Mouse (Mus musculus) brain, adult 2 months (tissue): Measurements from ENCODE around the gene Etnppl.

Experiments
- DNase-seq: peaks from one replicate; pipeline ENCODE4 v3.0.0; 2011; ENCODE audit warnings: low read depth, low spot score

Etnppl gene

DNA sequence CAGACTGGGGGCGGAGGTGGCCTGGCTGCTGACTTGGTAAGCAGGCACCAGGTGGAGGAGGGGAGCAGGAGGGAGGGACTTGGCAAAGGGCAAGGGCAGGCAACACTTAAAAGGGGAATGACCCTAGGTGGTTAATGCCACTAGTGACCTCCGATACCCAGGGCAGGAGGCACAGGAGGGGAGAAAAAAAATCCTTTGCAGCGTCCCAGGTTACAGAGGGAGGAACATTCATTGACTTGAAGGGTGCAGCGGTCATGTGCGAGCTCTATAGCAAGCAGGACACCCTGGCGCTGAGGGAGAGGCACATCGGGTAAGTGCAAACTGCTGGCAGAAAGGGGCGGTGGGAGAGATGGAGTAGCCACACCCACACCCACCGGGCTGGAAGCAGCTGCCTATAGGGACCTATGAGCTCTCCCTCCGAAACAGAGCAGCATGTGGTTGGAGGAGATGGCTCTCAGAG, at the start of gene Etnppl:
TSS of gene Etnppl (plus strand) at position 10 of the 460 bp plus-strand sequence.
- DNase-seq: no peak

DNA sequence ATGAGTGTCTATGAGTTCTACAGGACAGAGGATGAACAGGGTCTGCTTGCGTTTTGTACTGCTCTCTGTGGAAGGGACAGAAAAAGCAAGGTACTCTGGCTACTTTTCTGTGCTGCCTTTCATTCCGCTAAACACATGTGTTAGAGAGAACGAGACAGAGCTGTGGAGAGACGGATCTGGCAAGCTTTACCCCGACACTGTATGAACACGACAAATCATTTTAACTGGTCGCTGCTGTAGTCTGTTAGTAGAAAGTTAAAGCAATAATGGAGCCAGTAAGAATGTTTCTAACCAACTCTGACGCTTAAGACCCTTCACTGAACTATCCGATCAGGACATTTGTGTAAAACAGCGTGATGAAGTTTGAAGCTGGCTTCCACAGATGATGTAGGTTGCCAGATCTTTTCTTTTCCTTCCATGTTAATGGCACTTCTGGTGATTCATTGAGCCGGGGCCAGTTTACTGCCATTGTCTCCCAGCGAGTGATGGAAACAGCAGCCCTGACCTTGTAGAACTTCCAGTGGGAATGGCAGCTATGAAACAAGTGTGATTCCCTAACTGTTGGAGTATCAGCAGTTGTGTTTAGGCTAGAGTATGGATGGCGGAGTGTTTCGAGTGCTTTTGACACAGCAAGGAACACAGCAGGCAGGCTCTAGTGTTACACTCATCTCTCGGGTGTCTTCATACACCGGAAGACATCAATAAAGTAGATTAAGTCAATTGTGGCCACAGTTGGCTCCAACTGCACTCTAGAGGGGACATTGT, 48.7 kb upstream of the Etnppl start:
- no peak for DNase-seq

DNA sequence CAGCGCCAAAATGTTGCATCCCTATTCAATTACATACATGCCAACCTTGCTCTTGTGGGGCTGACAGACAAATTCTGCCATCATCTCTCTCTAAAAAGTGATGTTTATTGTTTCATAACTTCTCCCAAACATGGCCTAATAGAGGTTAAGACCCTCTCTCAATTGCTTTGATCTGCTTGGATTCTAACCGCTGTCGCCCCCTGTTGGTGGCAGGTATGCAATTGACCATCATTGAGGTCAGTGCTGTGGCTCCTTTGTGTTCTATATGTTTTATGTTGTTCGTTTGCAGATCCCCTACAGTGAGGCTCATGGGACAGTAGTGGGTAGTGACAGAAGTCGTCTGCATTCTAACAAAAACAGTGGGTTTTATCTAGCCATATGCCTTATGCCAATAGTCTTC, 44.0 kb upstream of the Etnppl start:
- no peak for DNase-seq

DNA sequence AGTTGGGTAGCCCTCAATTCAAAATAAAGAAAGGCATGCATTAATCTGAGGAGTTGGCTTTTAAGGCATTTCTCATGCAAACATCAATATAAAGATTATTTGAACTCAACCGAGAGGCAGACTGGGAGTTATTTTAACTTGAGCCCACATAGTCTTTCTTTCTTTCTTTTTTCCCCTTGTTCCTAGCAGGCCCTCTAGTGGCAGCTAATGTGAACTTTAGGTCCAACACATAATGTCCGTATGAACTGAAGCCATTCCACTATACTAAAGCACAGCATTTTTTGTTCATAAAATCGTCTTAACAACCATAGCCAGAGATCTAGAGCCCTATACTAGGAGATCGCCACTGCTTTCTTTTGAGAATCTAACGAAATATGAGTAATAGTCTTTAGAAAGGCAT, 42.6 kb upstream of the Etnppl start:
- peak; percentile 69 for DNase-seq

DNA sequence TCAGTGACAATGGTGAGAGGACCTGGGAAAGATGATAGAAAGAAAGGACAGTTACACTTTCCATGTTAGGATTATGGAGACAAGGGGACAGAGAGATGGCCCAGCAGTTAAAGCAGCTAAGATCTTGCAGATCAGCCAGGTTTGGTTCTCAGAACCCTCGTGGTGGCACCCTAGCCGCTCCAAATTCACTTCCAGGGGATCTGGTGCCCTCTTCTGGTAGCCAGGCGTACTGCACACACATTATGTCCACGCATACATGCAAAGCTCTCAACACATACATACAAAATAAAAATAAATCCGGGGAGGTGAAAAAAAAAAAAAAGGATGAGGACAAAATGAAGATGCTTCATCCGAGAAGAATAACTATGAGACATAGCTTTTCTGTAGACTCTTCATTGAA, 40.6 kb upstream of the Etnppl start:
- DNase-seq: peak; percentile 17

DNA sequence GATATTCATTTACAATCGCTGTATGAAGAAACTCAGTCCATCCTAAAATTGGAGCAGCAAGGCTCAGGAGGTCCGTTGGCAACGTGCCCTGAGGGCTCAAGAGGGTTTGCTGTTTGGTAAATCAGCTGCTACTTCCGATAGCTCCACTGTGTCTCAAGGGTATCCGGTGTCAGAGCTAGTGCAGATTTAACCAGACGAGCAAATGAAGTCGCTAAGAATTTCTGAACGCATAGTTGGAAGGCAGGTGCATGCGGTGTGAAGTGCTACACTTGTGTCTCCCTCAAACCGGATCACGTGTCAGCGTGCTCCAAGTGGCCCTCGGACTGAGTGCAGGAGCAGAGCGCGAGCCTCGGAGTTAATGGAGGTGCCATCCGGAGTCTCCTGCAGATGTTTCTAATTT, 37.7 kb upstream of the Etnppl start:
- DNase-seq: no peak

DNA sequence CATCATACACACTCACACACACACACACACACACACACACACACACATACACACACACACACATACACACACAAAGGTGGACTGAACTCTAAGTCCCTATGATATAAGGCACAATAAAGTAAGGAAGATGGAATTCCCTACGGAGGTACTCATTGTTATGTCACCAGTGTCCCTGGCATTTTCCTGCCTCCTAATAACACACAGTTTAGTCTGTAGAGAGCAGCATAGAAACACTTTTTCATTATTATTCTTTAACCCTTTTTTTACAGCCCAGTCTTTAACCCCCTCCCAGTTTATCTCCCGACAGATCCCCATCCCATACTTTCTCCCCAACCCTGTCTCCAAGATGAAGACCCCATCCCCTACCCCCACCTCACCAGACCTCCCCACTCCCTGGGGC, 35.7 kb upstream of the Etnppl start:
- no peak for DNase-seq

DNA sequence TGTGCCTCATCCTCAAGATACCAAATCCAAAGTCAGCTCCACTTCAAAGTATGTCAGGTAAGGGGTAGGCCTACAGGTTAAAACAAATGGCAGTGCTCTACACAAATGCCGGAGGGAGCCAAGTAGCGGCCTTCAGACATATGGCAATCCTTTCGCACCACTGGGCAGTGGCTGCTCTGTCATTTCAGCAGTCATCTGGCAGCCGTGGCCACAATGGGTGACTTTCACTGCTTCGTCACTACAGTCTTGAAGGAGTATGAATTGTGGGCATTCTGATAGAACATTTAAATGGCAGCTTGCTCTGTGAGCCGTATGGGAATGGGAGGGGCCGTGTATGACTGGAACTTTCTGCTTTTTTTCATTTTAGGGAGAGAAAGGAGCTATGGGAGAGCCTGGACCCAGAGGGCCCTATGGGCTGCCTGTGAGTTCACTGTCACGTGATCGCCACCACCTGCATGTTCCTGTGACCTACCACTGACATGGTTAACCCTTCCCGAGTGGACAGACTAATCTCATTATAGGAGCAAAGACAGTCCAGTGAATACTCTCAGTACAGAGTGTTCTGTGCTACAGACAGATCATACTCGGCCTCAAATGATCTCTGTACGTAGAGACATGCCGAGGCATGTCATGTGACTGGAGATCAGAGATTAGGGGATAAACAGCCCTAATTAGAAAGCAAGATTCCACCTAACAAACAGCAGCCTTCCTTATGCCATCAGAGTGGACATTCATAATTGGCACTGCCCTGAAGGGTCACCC, 34.2 kb upstream of the Etnppl start:
- no peak for DNase-seq

DNA sequence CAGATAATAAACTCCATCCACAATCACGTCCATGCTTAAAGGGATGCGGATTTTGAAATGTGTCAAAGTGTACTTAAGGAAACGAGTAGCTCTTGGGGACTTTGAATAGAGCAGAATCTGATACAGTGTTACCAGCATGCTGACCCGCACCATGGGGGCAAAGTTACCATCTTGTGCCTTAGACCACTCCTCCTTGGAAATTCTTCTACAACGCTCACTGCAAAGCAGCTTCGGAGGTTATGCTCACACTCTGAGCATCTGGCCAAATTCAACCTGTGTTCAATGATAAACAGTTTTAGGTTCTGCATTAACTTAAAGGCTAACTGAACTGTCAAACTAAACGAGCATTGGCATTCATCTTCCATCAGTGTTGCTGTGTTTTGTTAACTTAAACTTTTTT, 33.2 kb upstream of the Etnppl start:
- no peak for DNase-seq

DNA sequence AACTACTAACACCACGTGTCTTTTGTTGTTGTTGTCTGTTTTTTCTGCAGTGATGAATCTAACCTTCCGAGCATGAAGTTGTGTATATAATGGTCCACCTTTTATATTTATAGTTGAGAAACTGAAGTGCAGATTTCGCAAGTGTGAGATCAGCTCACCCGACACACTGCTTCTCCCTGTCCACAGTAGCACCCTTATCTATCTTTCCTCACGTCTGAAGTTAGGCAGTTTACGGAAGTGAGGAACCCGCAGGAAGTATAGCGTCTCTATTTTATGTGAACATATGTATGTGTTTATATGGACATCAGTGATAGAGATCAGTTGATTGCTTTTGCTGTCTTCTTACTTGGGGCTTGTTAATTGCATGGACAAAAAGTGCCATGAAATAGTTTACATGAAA, 22.2 kb upstream of the Etnppl start:
- DNase-seq: no peak

DNA sequence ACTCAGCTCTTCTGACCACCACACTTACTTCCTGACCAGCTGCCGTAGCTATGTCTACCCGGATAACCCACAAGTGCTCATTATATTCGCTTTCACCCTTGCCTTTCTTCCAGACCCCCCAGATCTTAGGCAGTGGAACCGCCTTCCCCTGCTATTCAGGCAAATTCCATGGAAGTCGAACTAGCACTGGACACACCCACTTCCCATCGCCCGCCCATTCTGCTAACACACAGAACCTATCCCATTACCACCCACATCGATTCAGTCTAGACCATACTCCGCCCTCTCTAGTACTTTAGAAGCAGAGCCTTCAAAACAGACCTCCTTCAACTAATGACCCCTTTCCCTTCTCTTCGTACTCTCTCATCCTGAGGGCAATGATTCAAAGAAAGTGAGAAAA, 15.8 kb upstream of the Etnppl start:
- no peak for DNase-seq

DNA sequence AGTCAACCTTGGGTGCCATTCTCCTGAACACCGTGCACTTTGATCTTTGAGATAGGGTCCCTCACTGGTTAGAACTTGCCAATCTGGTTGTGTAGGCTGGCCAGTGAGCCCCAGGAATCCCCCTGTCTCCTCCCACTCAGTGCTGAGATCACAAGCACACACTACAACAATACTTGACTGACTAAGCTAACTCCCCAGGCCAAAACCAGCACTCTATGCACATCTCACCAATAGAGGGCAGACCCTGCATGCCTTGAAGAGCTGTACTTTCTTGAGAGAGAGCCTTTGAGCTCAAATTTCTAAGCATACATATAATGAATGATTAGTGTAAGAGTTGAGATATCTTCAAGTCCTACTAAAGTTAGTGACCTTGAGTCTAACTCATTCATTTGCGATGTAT, 9.3 kb upstream of the Etnppl start:
- peak; percentile 58 for DNase-seq

DNA sequence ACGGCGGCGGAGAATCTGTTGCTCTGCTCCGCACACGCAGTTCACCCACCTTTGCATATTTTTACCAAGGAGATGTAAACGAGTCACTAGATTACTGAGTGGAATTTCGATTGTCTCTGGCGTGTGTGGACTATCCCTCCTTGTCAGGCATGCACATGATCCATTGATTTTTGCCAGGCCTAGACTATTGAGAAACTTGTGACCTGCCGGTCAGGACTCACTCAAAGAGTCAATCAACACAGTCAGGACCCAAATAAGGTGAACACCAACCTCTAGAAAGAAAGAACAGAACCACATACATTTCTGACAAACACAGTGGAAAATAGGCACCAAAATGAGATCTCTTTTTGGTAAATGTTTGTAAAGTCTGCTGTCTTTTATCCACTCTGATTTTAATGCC, 2.8 kb upstream of the Etnppl start:
- no peak for DNase-seq

DNA sequence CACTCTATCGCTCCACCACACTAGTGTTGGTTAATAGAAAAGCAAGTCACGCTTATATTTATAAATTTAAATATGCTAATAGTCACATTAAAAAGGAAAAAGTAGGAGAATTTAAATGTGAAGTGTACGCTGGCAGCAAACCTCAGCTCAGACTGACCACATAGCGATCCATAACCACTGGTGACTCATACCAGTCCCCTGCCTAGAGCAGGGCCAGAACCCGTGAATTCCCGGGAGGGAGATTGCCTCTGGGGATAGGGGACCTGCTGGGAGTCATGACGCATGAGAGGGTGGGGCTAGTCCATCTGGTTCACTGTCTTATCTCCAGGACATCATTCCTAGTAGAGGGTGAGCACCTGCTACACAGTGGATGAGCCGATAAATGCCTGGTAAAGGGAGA, 1.6 kb upstream of the Etnppl start:
- DNase-seq: no peak

DNA sequence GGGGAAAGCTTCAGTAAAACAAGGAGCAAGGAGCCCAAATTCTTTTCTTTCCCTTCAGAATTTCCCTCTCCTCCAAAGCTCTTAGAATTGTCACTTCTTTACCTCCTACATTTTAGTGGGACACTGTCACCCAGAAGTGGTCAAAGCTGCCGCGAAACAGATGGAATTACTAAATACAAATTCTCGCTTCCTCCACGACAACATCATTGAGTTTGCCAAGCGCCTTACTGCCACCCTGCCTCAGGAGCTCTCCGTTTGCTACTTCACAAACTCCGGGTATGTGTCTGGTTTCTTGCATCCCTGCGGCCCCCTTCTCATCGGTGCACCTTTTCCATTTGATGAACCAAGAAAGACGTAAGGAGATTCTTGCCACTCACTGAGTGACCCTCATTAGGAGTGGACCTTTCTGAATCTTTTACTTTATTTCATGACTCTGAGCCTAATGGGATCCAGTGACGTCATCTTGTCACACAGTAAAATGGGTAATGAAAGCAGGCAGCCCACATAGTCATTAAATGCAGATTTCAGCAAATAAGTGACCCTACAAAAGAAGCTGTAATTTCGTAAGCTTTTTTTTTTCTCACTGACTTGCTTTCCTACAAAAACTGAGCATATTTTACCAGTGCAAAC, 3.4 kb downstream of the Etnppl start:
- peak; percentile 51 for DNase-seq

DNA sequence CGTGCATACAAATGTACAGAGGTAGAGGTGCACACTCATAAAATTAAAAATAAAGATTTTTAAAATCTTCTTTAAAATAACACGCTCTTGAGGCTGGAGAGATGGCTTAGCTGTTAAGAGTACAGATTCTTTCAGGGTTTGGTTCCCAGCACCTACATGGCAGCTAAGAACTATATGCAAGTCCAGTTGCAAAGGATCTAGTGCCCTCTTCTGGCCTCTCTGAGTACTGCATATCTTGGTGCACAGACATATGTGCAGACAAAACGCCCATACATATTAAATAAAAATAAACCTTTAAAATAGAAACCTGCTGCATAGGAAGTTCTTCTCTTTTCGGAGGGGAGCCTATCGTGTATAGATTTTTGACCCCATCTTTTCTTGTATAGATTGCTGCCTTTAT, 11.1 kb downstream of the Etnppl start:
- no peak for DNase-seq

DNA sequence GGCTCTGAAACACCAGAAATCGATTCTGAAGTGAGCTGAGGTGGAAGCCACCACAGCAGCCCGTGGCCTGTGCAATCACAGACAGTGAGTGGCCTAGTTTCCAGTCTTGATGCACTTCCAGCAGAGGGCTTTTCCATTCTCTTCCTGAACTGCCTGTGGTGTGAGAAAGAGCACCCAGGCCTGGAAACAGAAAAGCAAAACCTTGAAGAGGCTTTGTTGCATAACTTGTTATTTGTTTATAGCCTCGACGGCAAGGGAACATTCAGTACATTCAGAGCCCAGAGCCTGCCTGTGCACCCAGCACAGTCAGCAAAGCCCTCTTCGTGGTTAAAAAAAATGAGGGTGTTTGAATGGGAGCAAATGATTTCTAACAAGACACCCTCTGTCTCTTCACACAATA, 16.6 kb downstream of the Etnppl start:
- peak; percentile 38 for DNase-seq

DNA sequence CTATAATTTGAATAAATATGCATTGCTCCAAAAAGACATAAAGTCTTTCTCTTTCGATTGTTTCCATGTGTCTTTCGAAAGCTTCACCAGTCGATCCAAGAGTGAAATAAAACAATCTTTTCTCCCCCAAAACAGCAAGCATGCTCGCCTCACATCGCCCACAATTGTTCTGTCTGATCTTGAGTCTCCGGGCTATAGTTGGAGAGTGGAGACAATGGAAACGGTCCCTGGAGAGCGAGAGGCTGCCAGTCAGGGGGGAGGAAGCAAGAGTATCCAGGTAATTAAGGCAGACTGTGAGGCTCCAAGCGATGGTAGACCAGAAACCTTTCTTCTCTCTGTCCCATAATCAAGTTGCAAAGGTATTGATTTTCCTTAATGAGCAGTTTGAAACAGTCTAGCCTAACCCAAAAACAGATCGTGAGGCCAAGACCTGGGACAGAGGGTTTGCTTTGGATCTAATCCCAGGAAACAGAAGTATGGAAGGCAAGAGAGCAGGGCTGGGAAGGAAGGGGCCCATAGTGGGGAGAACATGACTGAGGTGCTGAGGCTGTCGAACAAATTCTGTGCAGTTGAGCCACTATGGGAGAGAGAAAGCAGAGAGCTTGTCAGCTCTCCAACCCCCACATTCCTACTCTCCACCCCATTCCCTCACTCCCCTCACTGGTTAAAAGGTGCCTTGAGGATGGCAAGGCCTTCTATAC, 29.0 kb downstream of the Etnppl start:
- peak; percentile 5 for DNase-seq

DNA sequence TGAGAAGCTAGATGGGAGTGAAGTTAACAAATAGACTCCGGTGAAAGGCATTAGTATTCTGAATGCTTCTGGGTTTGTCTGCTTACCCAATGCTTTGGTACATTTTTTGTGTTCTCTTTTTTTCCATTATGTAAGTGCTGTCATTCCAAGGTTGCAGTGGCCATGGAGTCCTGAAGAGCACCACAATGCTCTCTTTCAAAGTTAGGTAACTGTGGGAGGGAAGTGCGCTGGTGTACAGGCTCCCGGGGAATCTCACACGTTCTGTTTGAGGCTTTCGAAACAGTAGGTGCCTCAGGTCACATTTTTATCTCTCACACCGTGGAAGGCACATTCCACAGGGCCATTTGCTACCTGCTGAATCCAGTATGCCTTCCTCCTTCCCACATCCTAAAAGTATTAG, 32.3 kb downstream of the Etnppl start:
- peak; percentile 12 for DNase-seq

DNA sequence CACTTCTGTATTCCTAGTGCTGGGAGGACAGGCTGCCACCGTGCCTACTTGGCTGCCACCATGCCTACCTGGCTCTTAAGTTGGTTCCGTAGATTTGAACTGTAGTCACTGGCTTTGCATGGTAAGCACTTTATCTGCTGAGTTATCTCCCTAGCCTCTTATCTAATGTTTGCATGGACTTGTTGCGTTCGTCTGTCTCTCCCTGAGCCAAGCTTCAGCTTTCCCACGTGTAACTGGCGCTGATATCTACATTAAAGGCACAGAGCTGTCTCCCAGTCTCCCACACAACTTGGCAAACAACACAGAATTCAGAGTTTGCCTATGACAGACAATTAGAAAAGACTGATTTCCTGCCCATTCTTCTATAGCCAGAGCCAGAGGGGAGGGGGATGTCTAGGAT, 43.4 kb downstream of the Etnppl start:
- peak; percentile 54 for DNase-seq

DNA sequence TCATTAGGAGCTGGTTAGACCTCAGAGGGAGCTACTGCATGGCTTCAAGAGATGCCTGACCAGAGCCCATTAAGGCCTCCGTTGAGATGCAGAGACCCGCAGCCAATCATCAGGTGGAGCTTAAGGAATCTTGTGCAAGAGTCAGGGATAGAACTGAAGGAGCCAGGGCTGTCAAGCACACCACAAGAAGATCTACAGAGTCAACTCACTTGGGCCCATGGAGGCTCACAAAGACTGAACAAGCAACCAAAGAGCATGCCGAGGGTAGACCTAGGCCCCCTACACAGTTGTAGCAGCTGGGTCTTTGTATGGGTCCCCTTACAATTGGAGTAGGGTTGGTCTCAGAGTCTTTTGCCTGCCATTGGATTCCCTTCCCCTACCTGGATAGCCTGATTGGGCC, 45.2 kb downstream of the Etnppl start:
- no peak for DNase-seq

DNA sequence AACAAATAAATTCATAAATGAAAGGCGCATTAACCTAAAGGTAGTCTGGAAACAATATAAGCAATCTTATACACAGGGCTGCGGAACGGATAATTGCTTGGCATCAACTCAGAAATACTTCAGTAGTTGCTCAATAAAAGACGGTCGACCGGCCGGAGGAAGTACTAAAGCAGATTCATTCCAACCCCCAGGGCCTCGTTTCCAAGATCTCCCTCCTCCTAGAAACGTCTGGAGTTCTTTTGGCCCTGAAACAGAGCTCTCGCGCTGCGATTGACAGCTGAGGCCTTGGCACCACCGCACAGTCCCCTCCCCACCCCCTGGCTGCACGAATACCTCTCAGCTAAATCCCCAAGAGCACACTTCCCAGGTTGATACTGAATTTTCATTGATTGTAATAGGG, 54.0 kb downstream of the Etnppl start:
- no peak for DNase-seq
